22 mouse cellular contexts compared by ENCODE assay signal in genomic region chr6:47014886-47015586, GRCm38 (mm10).
DNase-seq lines count a peak whose midpoint lies in the region; ATAC-seq and TF ChIP-seq lines count a peak whose summit lies in the region.
"Had no signal": no experiment of that assay in that cellular context is flagged by ENCODE, and none has a peak within 500 bp of the region (broad histone marks: within the 10 kb centered on the region; RNA-seq: fewer than 3 reads in every experiment).

No protein-coding gene starts in this region.

- no peaks in the 10 kb centered on the region for H3K36me3 ChIP-seq in forebrain, postnatal 0 days (ENCODE audit: insufficient read depth)
- H3K36me3 ChIP-seq in forebrain, embryonic 15.5 days: no peaks in the 10 kb centered on the region
- no peaks in the 10 kb centered on the region for H3K36me3 ChIP-seq in neural tube, embryonic 14.5 days (ENCODE audit: control insufficient read depth, insufficient read depth, low read length)
- H3K36me3 ChIP-seq: embryonic facial prominence, embryonic 15.5 days; G1E; heart, embryonic 15.5 days had no signal

- no peaks in the 10 kb centered on the region for H3K4me1 ChIP-seq in forebrain, postnatal 0 days (ENCODE audit: insufficient read depth)
- H3K4me1 ChIP-seq in forebrain, embryonic 15.5 days: no peaks in the 10 kb centered on the region; the same call in 1 of the 2 replicates
- no peaks in the 10 kb centered on the region for H3K4me1 ChIP-seq in neural tube, embryonic 14.5 days (ENCODE audit: control insufficient read depth, insufficient read depth, low read length)
- H3K4me1 ChIP-seq: embryonic facial prominence, embryonic 15.5 days; heart, embryonic 15.5 days had no signal

- H3K9me3 ChIP-seq in forebrain, postnatal 0 days (ENCODE audit: low read length): no peaks in the 10 kb centered on the region
- H3K9me3 ChIP-seq in forebrain, embryonic 15.5 days: no peaks in the 10 kb centered on the region
- H3K9me3 ChIP-seq in neural tube, embryonic 14.5 days (ENCODE audit: control insufficient read depth, low read length): no peaks in the 10 kb centered on the region
- H3K9me3 ChIP-seq: embryonic facial prominence, embryonic 15.5 days; G1E; heart, embryonic 15.5 days had no signal

- ATAC-seq in forebrain, postnatal 0 days: peak; percentile 59; the same call in 1 of the 2 replicates
- ATAC-seq in forebrain, embryonic 15.5 days (replicated peaks): no peak
- ATAC-seq in neural tube, embryonic 14.5 days (ENCODE audit: low read depth): 0 out of 2 replicates have a peak, but pooled peaks have one; percentile 26
- ATAC-seq: CD4-positive, CD25-positive, alpha-beta regulatory T cell, adult 4 months; liver, postnatal 0 days had no signal

- no peak overlapping the region for H3K4me3 ChIP-seq in forebrain, postnatal 0 days (ENCODE audit: low read depth, low read length)
- no peak overlapping the region for H3K4me3 ChIP-seq in forebrain, embryonic 15.5 days
- H3K4me3 ChIP-seq in neural tube, embryonic 14.5 days (ENCODE audit: low read depth, low read length): no peak overlapping the region
- H3K4me3 ChIP-seq: embryonic facial prominence, embryonic 15.5 days; heart, adult 2 months; heart, embryonic 15.5 days had no signal

- H3K9ac ChIP-seq in forebrain, postnatal 0 days: no peak overlapping the region
- no peak overlapping the region for H3K9ac ChIP-seq in forebrain, embryonic 15.5 days (replicated peaks)
- H3K9ac ChIP-seq in neural tube, embryonic 14.5 days (replicated peaks; ENCODE audit: low read depth, low read length): no peak overlapping the region
- H3K9ac ChIP-seq: embryonic facial prominence, embryonic 15.5 days; heart, embryonic 15.5 days; liver, postnatal 0 days had no signal

- no peak for TF ChIP-seq CTCF in forebrain, postnatal 0 days (IDR thresholded peaks at IDR 0.05; ENCODE audit: low read depth)

- H3K27me3 ChIP-seq in forebrain, postnatal 0 days (ENCODE audit: insufficient read depth, low read length): no peaks in the 10 kb centered on the region
- no peaks in the 10 kb centered on the region for H3K27me3 ChIP-seq in forebrain, embryonic 15.5 days
- no peaks in the 10 kb centered on the region for H3K27me3 ChIP-seq in neural tube, embryonic 14.5 days (ENCODE audit: control insufficient read depth, insufficient read depth, low read length)
- H3K27me3 ChIP-seq: embryonic facial prominence, embryonic 15.5 days; heart, embryonic 15.5 days had no signal

- WGBS in forebrain, postnatal 0 days: 55% methylated on average over 1 of the region's 1 CpGs
- WGBS in forebrain, embryonic 15.5 days: 63% methylated on average over 1 of the region's 1 CpGs
- WGBS in neural tube, embryonic 14.5 days: 76% methylated on average over 1 of the region's 1 CpGs

- DNase-seq in adrenal gland, adult 2 months: peak; percentile 42
- no peak for DNase-seq in adrenal gland, postnatal 25 days
- peak; percentile 12 for DNase-seq in forebrain, postnatal 0 days
- peak; percentile 7 for DNase-seq in kidney, postnatal 14 days
- no peak for DNase-seq in kidney, postnatal 36 days
- DNase-seq in layer of hippocampus, adult 9-10 months (ENCODE audit: low spot score): no peak
- DNase-seq: cerebellum, adult 9-11 months; embryo, embryonic 11 days; gastrocnemius, postnatal 10 days; heart, adult 2 months; kidney, adult 18-20 months; liver; liver, postnatal 0 days; lung, postnatal 36 days; spleen, adult 18-20 months; thymus, adult 18-20 months had no signal

- H3K27ac ChIP-seq in forebrain, postnatal 0 days (ENCODE audit: low read depth, low read length): no peak overlapping the region
- no peak overlapping the region for H3K27ac ChIP-seq in forebrain, embryonic 15.5 days (replicated peaks)
- no peak overlapping the region for H3K27ac ChIP-seq in neural tube, embryonic 14.5 days (ENCODE audit: low read depth, low read length)
- H3K27ac ChIP-seq: embryonic facial prominence, embryonic 15.5 days; heart, adult 2 months; heart, embryonic 15.5 days had no signal

- H3K4me2 ChIP-seq in forebrain, postnatal 0 days (ENCODE audit: low read depth): no peak overlapping the region
- no peak overlapping the region for H3K4me2 ChIP-seq in forebrain, embryonic 15.5 days (replicated peaks)
- H3K4me2 ChIP-seq in neural tube, embryonic 14.5 days (ENCODE audit: low read depth, low read length): no peak overlapping the region
- H3K4me2 ChIP-seq: embryonic facial prominence, embryonic 15.5 days; heart, embryonic 15.5 days had no signal

Comparison
In these comparisons a context has a peak if more than half of its experiments do, and no peak if none do; other contexts are left out.
1. DNase-seq: peak in adrenal gland, adult 2 months (single experiment), forebrain, postnatal 0 days (single experiment) and kidney, postnatal 14 days (single experiment); none in adrenal gland, postnatal 25 days (single experiment), kidney, postnatal 36 days (0 of 2) and layer of hippocampus, adult 9-10 months (single experiment).